Mouse (Mus musculus) kidney, adult 2 months (tissue): ENCODE measurements around the gene Psmd3. TPM values are rescaled to one million over a fixed set of nuclear protein-coding genes. Genes with fewer than 3 reads are reported as not detected.

Experiments
- DNase-seq: peaks from one replicate; pipeline ENCODE4 v3.0.0; 2021
- H3K27ac ChIP-seq: fragments of 200-500 bp; 2 replicates; pipeline ENCODE4 v1.5.1; 2012; ENCODE audit warnings: low read depth, low read length, control low read depth, inconsistent platforms; ENCODE audit not compliant: insufficient read depth
- H3K27me3 ChIP-seq: fragments of 200-500 bp; replicated peaks from 2 replicates; pipeline ENCODE4 v1.6.1; 2012; ENCODE audit warnings: mild to moderate bottlenecking, moderate library complexity, low read length, inconsistent platforms; ENCODE audit not compliant: control insufficient read depth, insufficient read depth
- H3K36me3 ChIP-seq: fragments of 200-500 bp; 2 replicates; pipeline ENCODE4 v1.6.1; 2012; ENCODE audit warnings: mild to moderate bottlenecking, moderate library complexity, low read length, inconsistent platforms; ENCODE audit not compliant: control insufficient read depth, insufficient read depth
- H3K4me1 ChIP-seq: fragments of 200-500 bp; 2 replicates; pipeline ENCODE4 v1.6.1; 2011; ENCODE audit warnings: low read length; ENCODE audit not compliant: control insufficient read depth, insufficient read depth
- H3K4me3 ChIP-seq: fragments of 200-500 bp; 2 replicates; pipeline ENCODE4 v1.5.1; 2011; ENCODE audit warnings: mild to moderate bottlenecking, low read depth, low read length, control low read depth; ENCODE audit not compliant: insufficient read depth
- CTCF ChIP-seq: fragments of 200-500 bp; conservative IDR thresholded peaks from 2 replicates; pipeline ENCODE4 v1.5.1; 2011; ENCODE audit warnings: low read depth, mild to moderate bottlenecking, control low read depth, low read length, moderate library complexity, mixed read lengths; ENCODE audit not compliant: insufficient read depth, insufficient read length
- POLR2A ChIP-seq: fragments of 200-500 bp; IDR thresholded peaks from one replicate; pipeline ENCODE4 v1.6.1; 2011; ENCODE audit warnings: low read depth, low read length, control low read depth
- WGBS: fragments of 180-500 bp; shearing (Covaris S2); methylation state at CpG from one replicate; pipeline ENCODE4 v1.1.7; 2018; 5-methylcytosine and 5-hydroxymethylcytosine counted together
- polyA plus RNA-seq: library from polyadenylated mRNA; depleted of rRNA; stranded (reverse); fragments of >200 nt; gene quantifications from 2 replicates; pipeline ENCODE4 v1.2.3, GENCODE M21; 2012; rRNA removed

The Psmd3 gene
- polyA plus RNA-seq, 1 experiment, result 307 TPM

GRCm38 (mm10) chr11:98740393-98741050 lies 58.2 kb downstream of the Psmd3 start, which contains the start of gene Thra:
Thra (plus strand) TSS chr11:98740638.
- H3K36me3 ChIP-seq, result no peaks in the 10 kb centered on the region
- DNase-seq, result peak; percentile 73
- TF ChIP-seq CTCF (no peak), POLR2A (no peak)
- no peaks in the 10 kb centered on the region for H3K27me3 ChIP-seq
- H3K4me3 ChIP-seq, result peak within 1 kb of the TSS; percentile 63
- peaks cover 32% of the 10 kb centered on the region for H3K4me1 ChIP-seq
- H3K27ac ChIP-seq, result peak within 1 kb of the TSS; percentile 39; the same call in 1 of the 2 replicates
- 1% methylated on average over 22 of the region's 22 CpGs for WGBS

- 2% methylated on average over 17 of the region's 17 CpGs for WGBS
- H3K4me3 ChIP-seq, result peak overlapping the region; percentile 63
- no peak for DNase-seq
- peak overlapping the region; percentile 39; the same call in 1 of the 2 replicates for H3K27ac ChIP-seq
- H3K27me3 ChIP-seq, result no peaks in the 10 kb centered on the region
- H3K4me1 ChIP-seq, result peaks cover 37% of the 10 kb centered on the region
- H3K36me3 ChIP-seq, result no peaks in the 10 kb centered on the region
- TF ChIP-seq CTCF, result no peak
- TF ChIP-seq POLR2A, result no peak
Measured at GRCm38 (mm10) chr11:98741051-98741620, 58.8 kb downstream of the Psmd3 start.

GRCm38 (mm10) chr11:98741622-98742396 lies 59.5 kb downstream of the Psmd3 start:
- Histone ChIP-seq H3K4me1 (peaks cover 44% of the 10 kb centered on the region), H3K27ac (peak overlapping the region; percentile 84), H3K36me3 (no peaks in the 10 kb centered on the region), H3K4me3 (peak overlapping the region; percentile 66), H3K27me3 (no peaks in the 10 kb centered on the region)
- no peak for TF ChIP-seq POLR2A
- peak; percentile 29; the same call in 1 of the 2 replicates for TF ChIP-seq CTCF
- WGBS, result under 1% methylated on average over 85 of the region's 86 CpGs
- DNase-seq, result peak; percentile 86

- TF ChIP-seq POLR2A, result no peak
- no peak for TF ChIP-seq CTCF
- 2% methylated on average over 21 of the region's 21 CpGs for WGBS
- Histone ChIP-seq H3K4me1 (peaks cover 50% of the 10 kb centered on the region), H3K27ac (peak overlapping the region; percentile 36), H3K27me3 (no peaks in the 10 kb centered on the region), H3K36me3 (no peaks in the 10 kb centered on the region), H3K4me3 (peak overlapping the region; percentile 66)
- DNase-seq, result peak; percentile 45
Measured at GRCm38 (mm10) chr11:98742397-98743291, 60.3 kb downstream of the Psmd3 start.

GRCm38 (mm10) chr11:98743655-98744345 lies 61.4 kb downstream of the Psmd3 start:
- TF ChIP-seq CTCF (no peak), POLR2A (no peak)
- Histone ChIP-seq H3K27me3 (no peaks in the 10 kb centered on the region), H3K27ac (peak overlapping the region; percentile 40), H3K36me3 (no peaks in the 10 kb centered on the region), H3K4me3 (peak overlapping the region; percentile 34), H3K4me1 (peaks cover 60% of the 10 kb centered on the region)
- peak; percentile 81 for DNase-seq
- WGBS, result 13% methylated on average over 9 of the region's 9 CpGs

- peak; percentile 43 for DNase-seq
- Histone ChIP-seq H3K36me3 (no peaks in the 10 kb centered on the region), H3K4me1 (peaks cover 64% of the 10 kb centered on the region), H3K27ac (peak overlapping the region; percentile 40; the same call in 1 of the 2 replicates), H3K27me3 (no peaks in the 10 kb centered on the region), H3K4me3 (no peak overlapping the region)
- WGBS, result 25% methylated on average over 7 of the region's 7 CpGs
- TF ChIP-seq POLR2A (no peak), CTCF (no peak)
Measured at GRCm38 (mm10) chr11:98744456-98745019, 62.2 kb downstream of the Psmd3 start.

Other genes with a start within 250 kb of the Psmd3 start
- gene Mien1, start 243.6 kb upstream of the Psmd3 start, polyA plus RNA-seq, result 126 and 179 TPM in 2 replicates
- gene Grb7, start 236.2 kb upstream of the Psmd3 start, polyA plus RNA-seq, result 143 and 160 TPM in 2 replicates
- 0.58 and 3.9 TPM in 2 replicates for gene Ikzf3, start 136.5 kb upstream of the Psmd3 start, polyA plus RNA-seq
- gene Zpbp2, start 131.5 kb upstream of the Psmd3 start, polyA plus RNA-seq, result 0.26 and 0.34 TPM in 2 replicates
- 57.2 and 60.2 TPM in 2 replicates for gene Ormdl3, start 95.2 kb upstream of the Psmd3 start, polyA plus RNA-seq
- not detected in 2 replicates for gene Lrrc3c, start 84.3 kb upstream of the Psmd3 start, polyA plus RNA-seq
- gene Gm12355, start 56.9 kb upstream of the Psmd3 start, polyA plus RNA-seq, result not detected in 2 replicates
- gene Gsdma3, start 56.2 kb upstream of the Psmd3 start, polyA plus RNA-seq, result not detected in 2 replicates
- not detected in 2 replicates for gene Gsdma2, start 35.8 kb upstream of the Psmd3 start, polyA plus RNA-seq
- gene Gsdma, start 18.2 kb upstream of the Psmd3 start, polyA plus RNA-seq, result not detected in 2 replicates
- not detected in 2 replicates for gene Csf3, start 18.7 kb downstream of the Psmd3 start, polyA plus RNA-seq
- gene Med24, start 46.9 kb downstream of the Psmd3 start, polyA plus RNA-seq, result 45.3 and 54.1 TPM in 2 replicates
- gene Thra, start 58.1 kb downstream of the Psmd3 start, polyA plus RNA-seq, result 92.7 and 97.2 TPM in 2 replicates
- gene Nr1d1, start 92.8 kb downstream of the Psmd3 start, polyA plus RNA-seq, result 140 and 155 TPM in 2 replicates
- 23.5 and 24.5 TPM in 2 replicates for gene Msl1, start 113.0 kb downstream of the Psmd3 start, polyA plus RNA-seq
- 21.0 and 24.5 TPM in 2 replicates for gene Casc3, start 122.4 kb downstream of the Psmd3 start, polyA plus RNA-seq
- 4.2 and 4.7 TPM in 2 replicates for gene Rapgefl1, start 154.2 kb downstream of the Psmd3 start, polyA plus RNA-seq
- gene Wipf2, start 181.1 kb downstream of the Psmd3 start, polyA plus RNA-seq, result 8.7 and 9.9 TPM in 2 replicates
- 0.11 and 0.14 TPM in 2 replicates for gene Cdc6, start 225.2 kb downstream of the Psmd3 start, polyA plus RNA-seq
- gene Rara, start 245.3 kb downstream of the Psmd3 start, polyA plus RNA-seq, result 18.0 and 19.6 TPM in 2 replicates